Mouse (Mus musculus): ENCODE measurements around the gene Vps4b. TPM values are rescaled to one million over a fixed set of nuclear protein-coding genes. Genes with fewer than 3 reads are reported as not detected.

Vps4b gene
- polyA plus RNA-seq, 1 experiment from 2014 or later, result 74.8 TPM

DNA sequence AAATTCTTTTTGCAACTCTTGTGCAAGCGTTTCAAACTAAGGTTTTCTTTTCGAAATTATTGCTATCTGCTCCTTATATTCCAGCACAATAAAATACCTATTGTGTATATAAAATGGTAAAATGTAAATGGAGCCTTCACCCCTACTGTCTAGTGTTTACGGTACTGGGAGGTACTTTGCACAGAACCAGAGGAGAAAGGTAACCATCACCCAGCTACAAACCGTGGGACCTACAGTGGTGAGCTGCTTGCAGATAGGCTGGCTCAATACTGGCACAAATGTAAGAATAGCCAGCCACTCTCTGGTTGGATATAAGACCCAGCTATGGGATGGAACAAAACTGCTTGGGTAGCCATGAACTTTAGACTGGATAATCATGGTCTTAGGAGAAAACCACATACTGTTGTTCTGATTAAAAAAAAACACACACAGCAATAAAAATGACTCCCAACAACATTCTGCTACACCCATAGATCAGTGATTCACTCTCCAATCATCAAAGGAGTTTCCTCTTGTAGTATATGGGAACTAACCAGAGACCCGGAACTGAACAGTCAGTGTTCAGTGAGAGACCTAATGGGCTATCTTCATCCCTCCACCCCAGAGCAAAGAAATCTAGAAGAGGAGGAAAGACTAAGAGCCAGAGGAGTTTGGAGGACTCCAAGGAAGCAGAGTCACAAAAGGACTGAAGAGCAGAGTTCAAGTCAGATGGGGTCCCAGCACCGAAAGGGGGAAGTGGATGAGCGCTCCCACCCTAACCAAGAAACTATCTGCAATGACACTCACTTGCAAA is 655 bp upstream of the Vps4b start:
- Histone ChIP-seq H3K27ac (ENCODE audit: low read depth) (0 out of 2 replicates have a peak overlapping the region, but pooled peaks have one; percentile 94), H3K4me3 (ENCODE audit: low read depth, low read length) (peak overlapping the region; percentile 90), H3K9ac (ENCODE audit: low read length) (peak overlapping the region; percentile 94; the same call in 1 of the 2 replicates), H3K4me2 (ENCODE audit: low read length) (peak overlapping the region; percentile 77), H3K36me3 (ENCODE audit: control insufficient read depth, insufficient read depth, low read length) (0 out of 2 replicates have a peak, but pooled peaks cover 4% of the 10 kb centered on the region), H3K27me3 (replicated peaks; ENCODE audit: control insufficient read depth, insufficient read depth, low read length) (no peaks in the 10 kb centered on the region), H3K9me3 (ENCODE audit: control insufficient read depth, low read length) (no peaks in the 10 kb centered on the region), H3K4me1 (replicated peaks; ENCODE audit: control insufficient read depth, insufficient read depth, low read length) (peaks cover 20% of the 10 kb centered on the region)
- DNase-seq (ENCODE audit: low spot score) (no peak), ATAC-seq (replicated peaks; ENCODE audit: low FRiP score, low TSS enrichment, low read depth) (peak; percentile 32; the same call in 1 of the 2 replicates)
- WGBS, result 62% methylated on average over 7 of the region's 7 CpGs

DNA sequence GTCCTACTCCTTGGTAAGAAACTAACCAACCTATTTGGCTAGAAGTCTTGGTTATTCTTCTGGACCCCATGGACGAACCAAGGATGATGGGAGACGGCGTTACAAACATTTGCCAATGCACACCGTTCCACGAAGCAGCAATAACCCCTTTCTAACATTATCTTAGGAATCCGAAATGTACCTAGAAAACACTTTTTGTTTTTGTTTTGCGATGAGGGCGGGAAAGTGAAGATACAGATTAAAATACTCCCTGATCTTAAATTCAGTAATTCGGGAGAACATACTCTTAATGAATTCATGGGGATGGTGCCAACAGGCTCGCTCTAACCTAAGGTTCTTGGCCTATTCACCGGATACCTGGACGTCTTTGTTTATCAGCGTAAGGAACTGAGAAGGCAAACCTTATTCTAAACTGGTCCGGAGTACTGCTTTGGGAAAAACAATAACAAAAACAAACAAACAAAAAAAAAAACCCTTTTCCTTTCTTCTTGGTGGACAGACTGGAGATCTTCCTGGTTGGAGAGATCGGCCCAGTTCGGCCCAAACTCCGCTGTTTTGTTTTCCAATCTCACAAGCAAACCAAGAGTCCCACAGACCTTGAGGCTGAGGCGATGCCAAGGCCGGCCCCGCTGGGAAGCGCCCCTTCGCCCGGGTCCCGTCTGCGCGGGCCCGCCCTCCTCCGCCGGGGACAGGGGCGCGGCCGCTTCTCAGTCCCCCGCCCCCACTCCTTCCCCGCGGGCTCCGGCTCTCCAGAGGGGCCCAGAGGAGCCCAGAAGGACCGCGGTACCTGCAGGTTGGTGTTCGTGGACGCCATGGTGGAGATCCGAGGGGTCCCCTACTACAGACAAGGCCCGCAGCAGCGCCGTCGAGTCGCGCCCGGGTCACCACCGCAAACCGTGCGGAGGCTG is 640 bp downstream of the Vps4b start:
- Histone ChIP-seq H3K4me3 (ENCODE audit: low read depth, low read length) (peak overlapping the region; percentile 90), H3K4me2 (ENCODE audit: low read length) (peak overlapping the region; percentile 80), H3K4me1 (replicated peaks; ENCODE audit: control insufficient read depth, insufficient read depth, low read length) (peaks cover 20% of the 10 kb centered on the region), H3K27me3 (replicated peaks; ENCODE audit: control insufficient read depth, insufficient read depth, low read length) (no peaks in the 10 kb centered on the region), H3K27ac (ENCODE audit: low read depth) (peak overlapping the region; percentile 94), H3K36me3 (ENCODE audit: control insufficient read depth, insufficient read depth, low read length) (0 out of 2 replicates have a peak, but pooled peaks cover 4% of the 10 kb centered on the region), H3K9me3 (ENCODE audit: control insufficient read depth, low read length) (no peaks in the 10 kb centered on the region), H3K9ac (ENCODE audit: low read length) (peak overlapping the region; percentile 94)
- DNase-seq (ENCODE audit: low spot score) (no peak), ATAC-seq (replicated peaks; ENCODE audit: low FRiP score, low TSS enrichment, low read depth) (peak; percentile 92)
- 2% methylated on average over 51 of the region's 51 CpGs for WGBS

DNA sequence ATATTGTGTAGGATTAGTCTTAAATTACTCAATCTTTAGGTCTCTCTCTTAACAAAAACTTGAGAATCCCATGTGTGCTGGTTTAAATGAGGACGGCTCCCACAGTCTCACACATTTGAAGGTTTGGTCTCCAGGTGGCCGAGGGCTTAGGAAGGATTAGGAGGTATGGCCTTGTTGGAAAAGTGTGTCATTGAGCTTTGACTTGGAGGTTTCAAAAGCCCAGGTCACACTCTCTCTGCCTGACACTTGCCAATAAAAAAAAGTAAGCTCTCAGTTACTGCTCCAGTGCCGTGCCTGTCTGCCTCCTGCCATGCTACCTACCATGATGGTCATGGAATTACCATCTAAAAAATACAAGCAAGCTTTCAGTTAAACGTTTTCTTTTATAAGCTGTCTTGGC is 21.6 kb downstream of the Vps4b start:
- WGBS, result 91% methylated on average over 4 of the region's 4 CpGs
- H3K4me2 ChIP-seq (ENCODE audit: low read length), result no peak overlapping the region
- ATAC-seq (replicated peaks; ENCODE audit: low FRiP score, low TSS enrichment, low read depth) (no peak), DNase-seq (ENCODE audit: low spot score) (no peak)
- peaks cover 89% of the 10 kb centered on the region for H3K36me3 ChIP-seq (ENCODE audit: control insufficient read depth, insufficient read depth, low read length)
- no peaks in the 10 kb centered on the region for H3K27me3 ChIP-seq (replicated peaks; ENCODE audit: control insufficient read depth, insufficient read depth, low read length)
- H3K27ac ChIP-seq (ENCODE audit: low read depth), result no peak overlapping the region
- H3K4me3 ChIP-seq (ENCODE audit: low read depth, low read length), result no peak overlapping the region
- H3K9ac ChIP-seq (ENCODE audit: low read length), result no peak overlapping the region
- H3K9me3 ChIP-seq (ENCODE audit: control insufficient read depth, low read length), result no peaks in the 10 kb centered on the region
- H3K4me1 ChIP-seq (replicated peaks; ENCODE audit: control insufficient read depth, insufficient read depth, low read length), result no peaks in the 10 kb centered on the region

DNA sequence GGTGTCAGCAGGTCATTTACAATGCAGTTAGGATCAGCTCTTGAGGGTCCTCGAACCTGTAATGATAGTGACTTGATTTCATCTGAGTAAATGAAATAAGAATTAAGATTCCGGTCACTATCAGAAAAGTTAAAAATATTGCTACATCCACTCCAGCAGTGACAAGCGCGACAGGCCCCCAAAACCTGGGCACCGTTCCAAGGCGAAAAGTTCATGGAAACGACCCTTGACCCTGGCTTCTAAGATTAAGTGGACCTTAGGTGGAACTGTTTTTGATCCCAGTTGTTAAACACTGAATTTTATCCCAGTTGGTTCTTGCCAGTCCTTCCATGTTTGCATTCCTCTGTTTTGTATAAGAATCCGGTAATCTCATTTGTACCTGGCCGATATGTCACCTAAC is 22.4 kb downstream of the Vps4b start:
- ATAC-seq (replicated peaks; ENCODE audit: low FRiP score, low TSS enrichment, low read depth), result no peak
- WGBS, result 86% methylated on average over 9 of the region's 9 CpGs
- H3K4me3 ChIP-seq (ENCODE audit: low read depth, low read length), result no peak overlapping the region

DNA sequence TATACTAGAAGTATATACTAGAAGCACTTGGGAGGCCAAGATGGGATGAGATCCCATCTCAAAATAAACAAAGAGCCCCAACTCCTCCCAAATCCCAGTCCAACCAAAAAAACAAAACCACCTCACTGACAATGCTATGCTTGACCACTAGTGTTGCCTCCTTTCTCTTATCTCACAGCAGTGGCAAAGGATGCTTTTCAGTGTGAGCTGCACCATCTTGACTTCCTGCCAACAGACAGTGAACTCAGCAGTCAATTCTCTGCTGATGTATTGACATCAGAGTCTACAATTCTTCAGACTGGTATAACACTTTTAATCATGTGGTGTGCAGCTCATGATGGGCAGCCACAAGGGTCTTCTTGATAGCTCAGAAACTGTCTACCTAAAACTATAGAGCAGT is 27.8 kb downstream of the Vps4b start:
- no peaks in the 10 kb centered on the region for H3K4me1 ChIP-seq (replicated peaks; ENCODE audit: control insufficient read depth, insufficient read depth, low read length)
- no peak overlapping the region for H3K4me2 ChIP-seq (ENCODE audit: low read length)
- no peak overlapping the region for H3K9ac ChIP-seq (ENCODE audit: low read length)
- no peak overlapping the region for H3K27ac ChIP-seq (ENCODE audit: low read depth)
- no peaks in the 10 kb centered on the region for H3K27me3 ChIP-seq (replicated peaks; ENCODE audit: control insufficient read depth, insufficient read depth, low read length)
- H3K36me3 ChIP-seq (ENCODE audit: control insufficient read depth, insufficient read depth, low read length), result peaks cover 74% of the 10 kb centered on the region
- no peak overlapping the region for H3K4me3 ChIP-seq (ENCODE audit: low read depth, low read length)
- ATAC-seq (replicated peaks; ENCODE audit: low FRiP score, low TSS enrichment, low read depth) (no peak), DNase-seq (ENCODE audit: low spot score) (no peak)
- H3K9me3 ChIP-seq (ENCODE audit: control insufficient read depth, low read length), result no peaks in the 10 kb centered on the region

More for the DNA sequence above, 22.4 kb downstream of the Vps4b start:
- no peak for DNase-seq (ENCODE audit: low spot score)
- Histone ChIP-seq H3K4me1 (replicated peaks; ENCODE audit: control insufficient read depth, insufficient read depth, low read length) (no peaks in the 10 kb centered on the region), H3K27ac (ENCODE audit: low read depth) (no peak overlapping the region), H3K9me3 (ENCODE audit: control insufficient read depth, low read length) (no peaks in the 10 kb centered on the region), H3K9ac (ENCODE audit: low read length) (no peak overlapping the region), H3K4me2 (ENCODE audit: low read length) (no peak overlapping the region), H3K27me3 (replicated peaks; ENCODE audit: control insufficient read depth, insufficient read depth, low read length) (no peaks in the 10 kb centered on the region), H3K36me3 (ENCODE audit: control insufficient read depth, insufficient read depth, low read length) (peaks cover 87% of the 10 kb centered on the region)

DNA sequence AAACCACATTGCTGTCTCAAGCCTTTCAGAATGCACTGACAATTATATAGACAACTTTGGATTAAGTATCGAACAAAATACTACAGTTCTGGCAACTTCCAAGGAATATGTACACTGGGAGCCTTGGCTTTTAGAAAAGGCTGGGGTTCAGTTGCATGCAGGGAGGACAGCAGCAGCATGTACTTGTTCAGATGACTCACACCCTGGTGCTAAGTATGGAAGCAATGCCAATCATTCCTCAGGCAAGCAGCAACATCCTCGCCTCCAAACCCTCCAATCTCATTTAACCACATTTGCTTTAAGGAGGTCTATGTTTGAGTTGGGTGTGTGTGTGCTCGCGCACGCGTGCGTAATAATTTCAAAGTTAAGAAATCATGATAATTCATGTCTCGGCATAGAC is 30.8 kb downstream of the Vps4b start:
- ATAC-seq (replicated peaks; ENCODE audit: low FRiP score, low TSS enrichment, low read depth) (no peak), DNase-seq (ENCODE audit: low spot score) (no peak)
- no peak overlapping the region for H3K4me3 ChIP-seq (ENCODE audit: low read depth, low read length)
- H3K27ac ChIP-seq (ENCODE audit: low read depth), result no peak overlapping the region
- H3K9ac ChIP-seq (ENCODE audit: low read length), result no peak overlapping the region
- H3K4me1 ChIP-seq (replicated peaks; ENCODE audit: control insufficient read depth, insufficient read depth, low read length), result no peaks in the 10 kb centered on the region
- peaks cover 51% of the 10 kb centered on the region for H3K36me3 ChIP-seq (ENCODE audit: control insufficient read depth, insufficient read depth, low read length)
- no peaks in the 10 kb centered on the region for H3K9me3 ChIP-seq (ENCODE audit: control insufficient read depth, low read length)
- no peaks in the 10 kb centered on the region for H3K27me3 ChIP-seq (replicated peaks; ENCODE audit: control insufficient read depth, insufficient read depth, low read length)
- H3K4me2 ChIP-seq (ENCODE audit: low read length), result no peak overlapping the region
- 96% methylated on average over 8 of the region's 8 CpGs for WGBS

DNA sequence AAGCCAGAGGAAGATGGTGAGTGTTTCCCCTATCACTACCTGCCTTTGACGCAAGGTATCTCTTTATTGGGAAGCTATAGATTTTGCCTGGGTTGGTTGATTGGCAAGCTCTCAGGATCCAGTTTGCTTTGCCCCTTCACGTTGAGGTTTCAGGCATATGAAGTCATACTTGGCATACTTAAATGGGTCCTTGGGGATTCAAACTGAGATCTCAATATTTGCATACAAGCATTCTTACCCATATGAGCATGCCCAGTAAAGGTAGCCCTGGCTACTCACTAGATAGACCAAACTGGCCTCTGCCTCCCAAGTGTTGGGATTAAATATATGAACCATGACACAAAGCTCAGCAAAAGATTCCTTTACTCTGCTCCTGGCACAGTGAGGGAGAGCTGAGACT is 31.7 kb downstream of the Vps4b start:
- no peaks in the 10 kb centered on the region for H3K27me3 ChIP-seq (replicated peaks; ENCODE audit: control insufficient read depth, insufficient read depth, low read length)
- no peak overlapping the region for H3K27ac ChIP-seq (ENCODE audit: low read depth)
- H3K4me3 ChIP-seq (ENCODE audit: low read depth, low read length), result no peak overlapping the region
- H3K9me3 ChIP-seq (ENCODE audit: control insufficient read depth, low read length), result no peaks in the 10 kb centered on the region
- no peaks in the 10 kb centered on the region for H3K4me1 ChIP-seq (replicated peaks; ENCODE audit: control insufficient read depth, insufficient read depth, low read length)
- DNase-seq (ENCODE audit: low spot score) (no peak), ATAC-seq (replicated peaks; ENCODE audit: low FRiP score, low TSS enrichment, low read depth) (no peak)
- H3K4me2 ChIP-seq (ENCODE audit: low read length), result no peak overlapping the region
- WGBS, result 88% methylated on average over 2 of the region's 2 CpGs
- H3K9ac ChIP-seq (ENCODE audit: low read length), result no peak overlapping the region
- peaks cover 43% of the 10 kb centered on the region for H3K36me3 ChIP-seq (ENCODE audit: control insufficient read depth, insufficient read depth, low read length)

DNA sequence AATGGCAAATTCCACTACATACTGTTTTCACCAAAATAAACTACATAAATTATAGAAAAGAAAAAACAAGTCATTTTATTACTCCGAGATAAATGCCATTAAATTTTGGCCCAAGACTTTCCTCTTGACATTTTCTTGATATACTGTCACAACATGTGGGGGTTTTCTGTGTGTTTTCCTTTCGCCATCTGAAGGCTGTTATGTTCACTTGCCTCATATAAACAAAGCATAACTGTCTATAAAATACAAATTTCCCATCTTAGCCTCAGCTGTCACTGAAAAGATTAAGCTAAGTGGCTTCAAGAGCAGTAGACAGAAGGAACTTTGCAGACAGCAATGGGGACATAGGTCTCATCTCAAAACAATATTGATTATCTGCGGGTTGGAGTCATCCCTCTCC is 32.2 kb downstream of the Vps4b start:
- DNase-seq (ENCODE audit: low spot score) (no peak), ATAC-seq (replicated peaks; ENCODE audit: low FRiP score, low TSS enrichment, low read depth) (no peak)
- Histone ChIP-seq H3K9me3 (ENCODE audit: control insufficient read depth, low read length) (no peaks in the 10 kb centered on the region), H3K27ac (ENCODE audit: low read depth) (no peak overlapping the region), H3K4me2 (ENCODE audit: low read length) (no peak overlapping the region), H3K4me1 (replicated peaks; ENCODE audit: control insufficient read depth, insufficient read depth, low read length) (no peaks in the 10 kb centered on the region), H3K4me3 (ENCODE audit: low read depth, low read length) (no peak overlapping the region), H3K36me3 (ENCODE audit: control insufficient read depth, insufficient read depth, low read length) (peaks cover 39% of the 10 kb centered on the region), H3K9ac (ENCODE audit: low read length) (no peak overlapping the region), H3K27me3 (replicated peaks; ENCODE audit: control insufficient read depth, insufficient read depth, low read length) (no peaks in the 10 kb centered on the region)
- 74% methylated on average over 3 of the region's 3 CpGs for WGBS
